Mouse (Mus musculus) kidney, postnatal 36 days (tissue): ENCODE data around the gene Atg4c.

Experiments used
- DNase-seq, 2 experiments: peaks; one replicate each; pipeline ENCODE4 v3.0.0; 2021 to 2022; ENCODE audit warnings: mixed read lengths in 2 of 2

Atg4c gene

GRCm38 (mm10) chr4:99186412-99187125 lies 7.2 kb upstream of the Atg4c start:
- DNase-seq = no peak

GRCm38 (mm10) chr4:99192640-99193039 lies 1.1 kb upstream of the Atg4c start:
- no peak for DNase-seq

DNA sequence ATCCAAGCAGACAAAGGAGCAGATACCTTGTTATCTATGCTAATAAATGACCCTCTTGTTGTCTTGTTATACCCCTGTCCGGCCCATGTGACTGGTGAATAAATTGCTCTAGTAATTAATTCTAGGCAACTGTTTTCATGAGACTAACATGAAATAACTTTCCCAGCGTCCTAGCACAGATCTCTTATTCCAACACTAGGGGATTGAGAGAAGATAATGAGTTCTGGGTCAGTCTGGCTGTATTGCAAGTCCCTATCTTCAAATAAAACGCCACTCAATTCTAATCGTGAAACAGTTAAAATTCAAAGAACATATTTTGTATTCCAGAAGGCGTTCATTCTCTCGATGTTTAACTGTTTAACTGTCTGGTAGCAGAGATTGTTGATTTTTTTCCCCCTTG lies 520 bp upstream of the Atg4c start:
- no peak for DNase-seq

- no peak for DNase-seq
Observed at GRCm38 (mm10) chr4:99194826-99195225, 1.1 kb downstream of the Atg4c start.

- no peak for DNase-seq
Observed at GRCm38 (mm10) chr4:99198721-99199120, 5.0 kb downstream of the Atg4c start.

DNA sequence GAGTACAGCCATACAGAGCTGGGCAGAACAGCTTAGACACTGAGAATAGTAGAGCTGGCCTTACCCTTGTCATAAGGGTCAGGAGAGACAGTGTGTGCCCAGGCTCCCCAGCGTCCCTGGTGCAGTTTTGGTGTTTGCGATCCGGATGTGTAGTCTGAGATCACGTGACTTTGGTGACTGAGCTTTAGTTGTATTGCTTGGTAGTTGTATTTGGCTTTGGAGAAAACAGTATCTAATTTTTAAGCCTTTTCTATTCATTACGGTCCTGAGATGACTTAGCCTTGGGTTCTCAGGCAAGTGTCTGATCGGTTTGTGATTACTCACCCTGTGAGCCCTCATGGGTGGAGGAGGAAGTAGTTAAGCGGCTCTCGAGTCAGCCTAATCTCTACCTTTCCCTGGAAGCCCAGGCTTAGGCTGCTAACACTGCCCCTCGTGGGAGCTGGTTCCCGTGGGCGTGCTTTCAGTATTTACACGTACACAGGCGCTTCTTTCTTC lies 6.1 kb downstream of the Atg4c start:
- no peak for DNase-seq

- no peak for DNase-seq
Observed at GRCm38 (mm10) chr4:99200383-99201136, 6.8 kb downstream of the Atg4c start.

DNA sequence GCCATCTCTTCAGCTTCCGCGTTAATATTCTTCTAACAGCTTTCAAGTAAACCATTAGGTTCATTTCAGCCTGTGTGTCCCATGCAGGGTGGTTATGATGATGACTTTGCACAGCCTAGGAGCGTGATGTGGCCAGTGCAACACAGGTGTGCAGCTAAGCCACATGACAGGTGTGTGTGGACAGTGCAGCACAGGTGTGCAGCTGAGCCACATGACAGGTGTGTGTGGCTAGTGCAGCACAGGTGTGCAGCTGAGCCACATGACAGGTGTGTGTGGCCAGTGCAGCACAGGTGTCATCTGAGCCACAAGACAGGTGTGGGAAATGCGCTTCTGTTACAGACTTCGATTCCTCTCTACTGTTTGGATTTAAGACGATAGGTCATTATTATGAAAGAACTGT lies 12.0 kb downstream of the Atg4c start:
- DNase-seq = no peak

- DNase-seq = no peak
Observed at GRCm38 (mm10) chr4:99206356-99206755, 12.6 kb downstream of the Atg4c start.

DNA sequence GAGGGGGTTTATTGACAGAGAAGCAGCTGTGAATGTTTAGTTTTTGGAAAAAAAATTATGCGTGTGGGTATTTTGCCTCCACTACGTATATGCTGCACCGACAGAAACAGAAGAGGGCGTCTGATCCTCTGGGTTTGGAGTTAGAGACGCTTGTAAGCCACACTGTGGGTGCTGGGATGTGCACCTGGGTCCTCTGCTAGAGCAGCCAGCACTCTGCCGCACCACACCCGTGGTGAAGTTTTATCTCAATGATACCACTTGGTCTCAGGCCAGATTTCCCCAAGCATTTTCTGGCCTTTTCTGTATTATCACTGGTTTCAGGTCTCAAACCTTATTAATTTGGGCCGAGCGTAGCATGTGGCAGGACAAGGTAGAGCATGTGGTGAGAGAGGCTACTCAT lies 16.4 kb downstream of the Atg4c start:
- DNase-seq = no peak

DNA sequence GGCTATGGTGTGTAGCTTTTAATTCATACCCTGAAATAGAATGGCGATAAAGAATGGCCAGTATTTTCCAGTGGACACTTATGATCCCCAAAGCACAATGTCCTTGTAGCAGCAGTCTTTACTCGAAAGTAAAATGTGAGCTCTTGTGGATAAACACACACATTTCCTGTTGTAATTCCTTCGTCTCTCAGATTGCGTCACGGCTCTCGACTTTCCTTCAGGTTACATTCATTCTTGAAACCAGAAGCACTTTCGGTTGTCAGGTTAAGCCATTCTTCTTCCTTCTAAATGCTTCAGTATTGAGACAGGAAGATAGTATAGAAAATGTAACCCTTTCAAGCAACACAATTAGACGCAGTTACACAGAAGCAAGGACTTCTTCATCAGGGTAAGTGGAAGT lies 17.9 kb downstream of the Atg4c start:
- no peak for DNase-seq

DNA sequence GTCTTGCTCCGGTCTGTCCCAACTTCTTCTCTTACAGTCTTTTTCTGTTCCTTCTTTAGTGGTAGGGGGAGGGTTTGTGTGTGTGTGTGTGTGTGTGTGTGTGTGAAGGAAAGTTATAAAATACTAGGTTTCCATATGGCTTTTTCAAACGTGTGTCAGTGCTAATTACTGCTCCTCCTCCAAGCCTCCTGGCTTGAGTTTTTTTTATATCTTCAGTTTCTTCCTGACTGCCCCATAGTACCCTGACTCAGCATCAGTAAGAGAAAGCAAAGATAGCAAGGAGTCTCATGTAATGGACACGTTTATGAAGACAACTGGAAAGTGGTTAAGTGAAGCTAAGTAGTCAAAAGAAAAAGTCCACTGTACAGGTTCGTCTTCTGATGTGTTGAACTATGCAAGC lies 19.4 kb downstream of the Atg4c start:
- no peak for DNase-seq

- DNase-seq = no peak
Observed at GRCm38 (mm10) chr4:99222221-99222620, 28.5 kb downstream of the Atg4c start.

- DNase-seq = no peak
Observed at GRCm38 (mm10) chr4:99224790-99225189, 31.1 kb downstream of the Atg4c start.

DNA sequence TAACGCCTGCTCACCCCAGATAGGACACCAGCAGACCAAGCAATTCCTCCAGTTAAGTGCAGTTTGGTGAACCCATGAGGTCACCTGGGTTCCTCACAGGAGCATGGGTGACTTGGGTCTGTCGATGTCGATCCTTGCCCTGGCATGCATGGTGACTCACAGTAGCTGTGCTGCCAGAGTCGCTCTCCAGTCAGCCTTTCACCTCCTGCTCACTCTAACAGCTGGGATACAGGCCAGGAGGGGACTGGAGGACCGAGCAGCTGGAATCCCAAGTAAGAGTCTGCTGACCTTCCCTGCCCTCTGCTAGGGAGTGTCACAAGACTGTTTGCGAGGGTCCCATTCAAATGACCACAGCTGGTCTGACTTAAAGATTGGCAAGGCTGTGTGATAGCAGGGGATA lies 33.5 kb downstream of the Atg4c start:
- no peak for DNase-seq

- no peak for DNase-seq
Observed at GRCm38 (mm10) chr4:99229371-99229770, 35.6 kb downstream of the Atg4c start.

GRCm38 (mm10) chr4:99235203-99235856 lies 41.6 kb downstream of the Atg4c start:
- DNase-seq = peak; percentile 11 to 32

DNA sequence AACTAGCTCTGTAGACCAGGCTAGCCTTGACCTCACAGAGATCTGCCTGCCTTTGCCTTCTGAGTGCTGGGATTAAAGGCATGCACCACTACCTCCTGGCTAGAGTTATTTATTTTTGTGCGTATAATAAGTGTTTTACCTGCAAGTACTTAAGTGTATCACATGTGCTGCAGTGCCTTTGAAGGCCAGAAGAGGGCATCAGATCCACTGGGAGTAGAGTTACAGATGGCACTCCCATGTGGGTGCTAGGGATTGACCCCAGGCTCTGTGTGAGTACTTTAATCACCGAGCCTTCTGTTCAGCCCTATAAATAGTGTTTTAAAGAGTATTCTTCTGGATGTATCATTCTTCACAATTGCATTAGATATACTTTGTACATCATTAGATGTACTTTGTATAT lies 44.6 kb downstream of the Atg4c start:
- DNase-seq = peak in 1 of 2 experiments; percentile 14

GRCm38 (mm10) chr4:99241674-99242073 lies 47.9 kb downstream of the Atg4c start:
- DNase-seq = peak in 1 of 2 experiments; percentile 14

DNA sequence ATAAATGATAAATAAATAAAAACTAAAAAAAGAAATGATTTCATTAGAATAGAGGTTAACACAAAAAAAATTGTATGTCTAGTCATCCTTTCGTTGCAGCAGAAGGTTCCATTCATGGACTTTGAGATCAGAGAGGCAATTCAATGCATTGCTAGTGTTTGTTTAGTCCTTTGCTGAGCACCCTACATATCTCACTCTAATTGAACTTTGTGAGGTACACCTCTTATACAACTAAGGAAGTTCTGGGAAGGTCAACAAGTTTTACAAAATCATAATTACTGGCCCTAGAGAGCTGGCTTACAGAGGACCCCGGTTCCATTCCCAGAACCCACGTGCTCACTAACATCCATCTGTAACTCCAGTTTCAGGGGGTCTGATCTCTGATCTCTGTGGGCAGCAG lies 55.6 kb downstream of the Atg4c start:
- no peak for DNase-seq

GRCm38 (mm10) chr4:99249826-99250225 lies 56.1 kb downstream of the Atg4c start:
- DNase-seq = no peak

DNA sequence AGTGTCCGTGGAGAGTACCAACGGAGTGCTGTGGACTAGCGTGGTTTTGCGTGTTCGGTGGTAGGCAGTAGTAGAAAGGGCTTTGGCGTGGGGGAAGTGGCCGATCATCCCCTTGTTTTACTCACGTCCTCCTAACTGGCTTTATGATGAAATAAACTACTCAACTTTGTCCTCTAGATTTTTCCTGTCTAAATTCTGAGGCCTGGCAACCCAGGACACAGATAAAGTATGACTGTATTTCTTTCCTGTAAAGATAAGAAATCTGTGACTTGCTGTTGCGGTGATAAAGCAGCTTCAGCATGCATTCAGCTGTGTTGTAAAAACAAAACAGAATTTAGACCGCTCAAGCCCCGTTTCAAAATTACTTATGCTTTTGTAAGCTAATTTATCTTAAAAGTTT lies 59.2 kb downstream of the Atg4c start:
- no peak for DNase-seq

- DNase-seq = no peak
Observed at GRCm38 (mm10) chr4:99263191-99263590, 69.5 kb downstream of the Atg4c start.

GRCm38 (mm10) chr4:99263663-99264062 lies 69.9 kb downstream of the Atg4c start:
- DNase-seq = no peak
